Comparison of ENCODE assay signal across 8 mouse cellular contexts in the genomic region with DNA sequence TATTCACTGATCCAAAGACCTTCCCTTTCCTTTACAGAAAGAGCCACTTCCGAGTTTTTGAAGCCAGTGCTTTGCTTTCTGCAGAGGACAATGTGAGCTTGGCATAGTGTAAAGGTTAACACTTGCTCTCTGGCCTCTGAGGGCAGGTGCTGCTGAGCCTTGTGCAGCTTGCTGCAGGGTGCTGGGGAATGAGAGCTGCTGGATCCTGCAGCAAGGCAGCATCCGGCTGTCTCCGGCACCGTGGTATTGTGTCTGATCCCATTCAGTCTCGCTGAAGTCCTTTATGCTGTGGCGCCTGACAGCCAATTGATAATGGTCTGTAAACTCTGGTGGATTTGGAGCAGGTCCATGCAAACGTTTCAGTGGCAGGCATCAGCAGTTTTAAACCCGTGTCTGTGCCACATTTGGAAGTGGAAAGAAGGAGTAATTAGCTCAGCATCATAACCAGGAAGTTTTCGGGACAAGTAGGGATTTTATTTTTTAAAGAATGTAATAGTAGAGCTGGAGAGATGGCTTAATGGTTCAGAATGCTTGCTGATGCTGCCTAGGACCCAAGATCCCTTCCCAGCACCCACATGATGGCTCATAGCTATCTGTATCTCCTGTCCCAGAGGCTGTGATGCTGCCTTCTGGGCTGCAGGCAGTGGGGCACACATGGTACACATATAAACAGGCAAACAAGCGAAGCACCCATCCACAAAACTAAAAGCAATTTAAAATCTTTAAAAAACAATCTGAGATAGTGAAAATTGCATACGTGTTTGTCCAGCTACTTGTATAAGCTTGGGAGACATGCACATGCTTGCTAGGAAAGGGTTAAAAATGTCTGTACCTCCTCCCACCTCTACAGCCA.
DNase-seq lines count a peak whose midpoint lies in the region; ATAC-seq lines count a peak whose summit lies in the region.

No protein-coding gene starts in this region.

- DNase-seq in heart, adult 9 months (ENCODE audit: low spot score in 2 of 2): no peak
- DNase-seq in kidney, postnatal 25 days: peak; percentile 49 to 56
- peak; percentile 34 for DNase-seq in neural tube, embryonic 11.5 days (ENCODE audit: low spot score)
- no peak for DNase-seq in urinary bladder, postnatal 36 days (ENCODE audit: low spot score in 2 of 2)
- no peak for DNase-seq in adrenal gland, adult 2 months

- H3K4me2 ChIP-seq in heart, embryonic 15.5 days: peak overlapping the region; percentile 55
- H3K4me2 ChIP-seq in forebrain, embryonic 15.5 days (replicated peaks): peak overlapping the region; percentile 41
- peak overlapping the region; percentile 21 for H3K4me2 ChIP-seq in neural tube, embryonic 11.5 days (ENCODE audit: low read depth)

- WGBS in heart, embryonic 15.5 days: 19% methylated on average over 11 of the region's 11 CpGs
- WGBS in forebrain, embryonic 15.5 days: 4% methylated on average over 11 of the region's 11 CpGs
- WGBS in neural tube, embryonic 11.5 days: 14% methylated on average over 11 of the region's 11 CpGs

- H3K27ac ChIP-seq in heart, embryonic 15.5 days: no peak overlapping the region
- peak overlapping the region; percentile 70 for H3K27ac ChIP-seq in forebrain, embryonic 15.5 days (replicated peaks)
- no peak overlapping the region for H3K27ac ChIP-seq in neural tube, embryonic 11.5 days (ENCODE audit: low read depth, low read length)

- H3K4me1 ChIP-seq in heart, embryonic 15.5 days (replicated peaks): peaks cover 15% of the 10 kb centered on the region
- H3K4me1 ChIP-seq in forebrain, embryonic 15.5 days: peaks cover 34% of the 10 kb centered on the region
- peaks cover 12% of the 10 kb centered on the region for H3K4me1 ChIP-seq in neural tube, embryonic 11.5 days (ENCODE audit: control insufficient read depth, insufficient read depth, low read length)

- H3K9me3 ChIP-seq in heart, embryonic 15.5 days (replicated peaks): no peaks in the 10 kb centered on the region
- no peaks in the 10 kb centered on the region for H3K9me3 ChIP-seq in forebrain, embryonic 15.5 days
- no peaks in the 10 kb centered on the region for H3K9me3 ChIP-seq in neural tube, embryonic 11.5 days (ENCODE audit: control insufficient read depth, low read length)

- no peaks in the 10 kb centered on the region for H3K36me3 ChIP-seq in heart, embryonic 15.5 days
- no peaks in the 10 kb centered on the region for H3K36me3 ChIP-seq in forebrain, embryonic 15.5 days
- H3K36me3 ChIP-seq in neural tube, embryonic 11.5 days (ENCODE audit: control insufficient read depth, insufficient read depth, low read length): no peaks in the 10 kb centered on the region

- no peaks in the 10 kb centered on the region for H3K27me3 ChIP-seq in heart, embryonic 15.5 days
- no peaks in the 10 kb centered on the region for H3K27me3 ChIP-seq in forebrain, embryonic 15.5 days
- H3K27me3 ChIP-seq in neural tube, embryonic 11.5 days (ENCODE audit: control insufficient read depth, insufficient read depth, low read length): no peaks in the 10 kb centered on the region

- peak overlapping the region; percentile 28 for H3K4me3 ChIP-seq in heart, embryonic 15.5 days
- peak overlapping the region; percentile 16 for H3K4me3 ChIP-seq in forebrain, embryonic 15.5 days
- H3K4me3 ChIP-seq in neural tube, embryonic 11.5 days (ENCODE audit: low read depth, low read length): no peak overlapping the region

- no peak overlapping the region for H3K9ac ChIP-seq in heart, embryonic 15.5 days
- peak overlapping the region; percentile 16; the same call in 1 of the 2 replicates for H3K9ac ChIP-seq in forebrain, embryonic 15.5 days (replicated peaks)
- H3K9ac ChIP-seq in neural tube, embryonic 11.5 days (ENCODE audit: low read length): no peak overlapping the region

- no peak for ATAC-seq in heart, embryonic 15.5 days (replicated peaks; ENCODE audit: insufficient number of reproducible peaks, insufficient read depth, low FRiP score, low read depth)
- peak; percentile 74 for ATAC-seq in forebrain, embryonic 15.5 days (replicated peaks)
- no peak for ATAC-seq in neural tube, embryonic 11.5 days (ENCODE audit: insufficient read depth, low FRiP score, low TSS enrichment)
- ATAC-seq in megakaryocyte-erythroid progenitor cell, adult 5-6 weeks (replicated peaks; ENCODE audit: low FRiP score, low TSS enrichment, poor library complexity, severe bottlenecking): no peak

Comparison
In these comparisons a context has a peak if more than half of its experiments do, and no peak if none do; other contexts are left out.
1. DNase-seq: peak in kidney, postnatal 25 days (2 of 2) and neural tube, embryonic 11.5 days (single experiment); none in heart, adult 9 months (0 of 2), urinary bladder, postnatal 36 days (0 of 2) and adrenal gland, adult 2 months (single experiment).
2. Peak in every context shown above with its lines, with median percentiles within 50 percentile points of each other: H3K4me2 ChIP-seq.